Mouse (Mus musculus) midbrain, embryonic 14.5 days (tissue): Measurements from ENCODE around the gene Nxph4. TPM values are rescaled to one million over a fixed set of nuclear protein-coding genes. Genes with fewer than 3 reads are reported as not detected.

Experiments
- ATAC-seq: fragments of 200-750 bp; cut with Nextera tagmentation; 2 replicates; pipeline ENCODE4 v1.8.0; 2017; ENCODE audit warnings: moderate number of reproducible peaks, moderate library complexity; ENCODE audit not compliant: low FRiP score, low TSS enrichment
- DNase-seq: peaks from one replicate; pipeline ENCODE4 v3.0.0-alpha.2; 2015
- H3K27ac ChIP-seq: fragments of 300-500 bp; sonication (generic); replicated peaks from 2 replicates; pipeline ENCODE4 v1.5.1; 2014; ENCODE audit warnings: mild to moderate bottlenecking, low read depth, low read length, moderate library complexity
- H3K27me3 ChIP-seq: fragments of 300-500 bp; sonication (generic); 2 replicates; pipeline ENCODE4 v1.6.1; 2014; ENCODE audit warnings: low read length, control low read depth, mixed read lengths; ENCODE audit not compliant: control insufficient read depth, insufficient read depth
- H3K36me3 ChIP-seq: fragments of 300-500 bp; sonication (generic); 2 replicates; pipeline ENCODE4 v1.6.1; 2014; ENCODE audit warnings: low read length, control low read depth; ENCODE audit not compliant: control insufficient read depth, insufficient read depth
- H3K4me1 ChIP-seq: fragments of 300-500 bp; sonication (generic); 2 replicates; pipeline ENCODE4 v1.6.1; 2014; ENCODE audit warnings: mild to moderate bottlenecking, antibody characterized with exemption, low read length, control low read depth; ENCODE audit not compliant: control insufficient read depth, insufficient read depth
- H3K4me2 ChIP-seq: fragments of 300-500 bp; sonication (generic); 2 replicates; pipeline ENCODE4 v1.6.1; 2014; ENCODE audit warnings: mild to moderate bottlenecking, low read length, moderate library complexity
- H3K4me3 ChIP-seq: fragments of 300-500 bp; sonication (generic); replicated peaks from 2 replicates; pipeline ENCODE4 v1.5.1; 2014; ENCODE audit warnings: low read depth, low read length
- H3K9ac ChIP-seq: fragments of 300-500 bp; sonication (generic); replicated peaks from 2 replicates; pipeline ENCODE4 v1.6.1; 2014; ENCODE audit warnings: mild to moderate bottlenecking, low read length, moderate library complexity
- H3K9me3 ChIP-seq: fragments of 300-500 bp; sonication (generic); 2 replicates; pipeline ENCODE4 v1.6.1; 2016; ENCODE audit warnings: low read length, control low read depth, mixed read lengths; ENCODE audit not compliant: control insufficient read depth
- WGBS: fragments of 180-500 bp; shearing (Covaris S2); extraction: QIAGEN DNeasy Blood & Tissue Kit; methylation state at CpG from one replicate; pipeline ENCODE4 v1.1.7; 2014; 5-methylcytosine and 5-hydroxymethylcytosine counted together
- polyA plus RNA-seq: library from polyadenylated mRNA; unstranded; fragments of >200 nt; fragmentation: Nextera tagmentation; extraction: Ambion mirVana; gene quantifications from 2 replicates; pipeline ENCODE4 v1.2.1, GENCODE M21; 2014

The Nxph4 gene
- 106 and 134 TPM in 2 replicates for polyA plus RNA-seq

DNA sequence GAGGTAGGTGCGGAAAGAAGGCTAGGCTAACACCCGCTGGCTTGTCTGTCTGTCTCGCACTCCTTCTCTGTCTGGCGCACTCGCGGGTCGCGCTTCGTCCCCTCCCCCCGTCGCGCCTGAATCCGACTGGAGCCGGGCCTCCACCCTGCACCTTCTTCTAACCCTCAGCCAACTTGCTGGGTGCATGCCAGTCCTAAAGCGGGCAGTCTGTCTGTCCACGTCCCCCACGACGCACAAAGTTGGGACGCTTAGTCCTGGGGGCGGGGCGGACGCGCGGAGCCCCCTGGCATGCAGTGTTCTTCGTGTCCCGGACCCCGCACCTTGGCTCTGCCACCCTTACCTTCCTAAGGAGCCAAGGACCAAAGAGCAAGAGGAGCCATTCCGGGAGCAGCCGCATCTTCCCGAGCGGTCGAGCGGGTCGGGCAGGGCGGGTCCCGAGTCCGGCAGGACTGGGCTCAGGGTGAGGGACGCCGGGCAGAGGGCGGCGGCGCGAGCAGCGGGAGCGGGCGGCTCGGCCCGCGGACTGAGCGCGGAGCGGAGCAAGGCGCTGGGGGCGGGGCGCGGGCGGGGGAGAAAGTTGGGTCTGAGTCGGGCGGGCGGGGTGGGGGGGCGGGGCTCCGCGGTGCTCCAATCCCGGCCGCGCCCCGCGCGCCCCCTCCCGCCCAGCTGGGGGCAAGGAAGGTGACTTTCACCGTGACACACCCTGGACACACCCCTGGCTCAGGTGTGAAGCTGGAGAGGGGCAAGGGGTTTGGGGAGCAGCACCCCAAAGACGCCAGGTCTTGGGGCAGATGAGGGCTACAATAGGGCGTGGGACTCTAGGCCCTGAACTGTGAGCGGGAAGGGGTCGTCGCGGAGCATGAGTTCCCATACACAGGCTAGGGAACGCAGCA is at the start of gene Nxph4:
TSS of gene Nxph4 (minus strand) at position 524 of the 893 bp plus-strand sequence.
- peak within 1 kb of the TSS; percentile 76 for H3K4me2 ChIP-seq
- peaks cover 46% of the 10 kb centered on the region for H3K27me3 ChIP-seq
- H3K9ac ChIP-seq: peak within 1 kb of the TSS; percentile 72
- DNase-seq (no peak), ATAC-seq (peak; percentile 22; the same call in 1 of the 2 replicates)
- under 1% methylated on average over 62 of the region's 78 CpGs for WGBS
- no peaks in the 10 kb centered on the region for H3K9me3 ChIP-seq
- H3K27ac ChIP-seq: peak within 1 kb of the TSS; percentile 75
- peaks cover 73% of the 10 kb centered on the region for H3K4me1 ChIP-seq
- peak within 1 kb of the TSS; percentile 56 for H3K4me3 ChIP-seq
- peaks cover 12% of the 10 kb centered on the region for H3K36me3 ChIP-seq

DNA sequence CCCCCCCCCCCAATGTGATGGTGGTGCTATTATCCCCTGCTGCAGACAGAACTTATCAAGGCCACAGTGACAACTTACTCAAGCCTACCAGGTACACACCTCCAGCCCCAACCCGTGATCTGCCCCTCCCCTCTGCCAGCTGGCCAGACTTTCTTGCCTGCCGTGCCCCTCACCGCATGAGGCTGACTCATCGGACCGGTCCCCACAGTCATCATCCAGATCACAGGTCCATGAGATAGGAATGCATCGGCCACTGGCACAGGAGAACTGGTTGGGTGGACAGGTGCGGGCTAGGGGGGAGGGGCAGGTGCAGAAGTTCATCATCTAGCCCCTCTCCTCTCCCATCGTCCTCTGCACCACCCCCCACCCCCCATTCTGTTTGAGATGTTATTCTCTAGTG is 49.3 kb upstream of the Nxph4 start:
- Histone ChIP-seq H3K36me3 (peaks cover 97% of the 10 kb centered on the region), H3K4me3 (no peak overlapping the region), H3K4me2 (no peak overlapping the region), H3K27me3 (no peaks in the 10 kb centered on the region), H3K27ac (no peak overlapping the region), H3K4me1 (no peaks in the 10 kb centered on the region), H3K9me3 (no peaks in the 10 kb centered on the region), H3K9ac (no peak overlapping the region)
- 88% methylated on average over 8 of the region's 8 CpGs for WGBS
- ATAC-seq (no peak), DNase-seq (no peak)

DNA sequence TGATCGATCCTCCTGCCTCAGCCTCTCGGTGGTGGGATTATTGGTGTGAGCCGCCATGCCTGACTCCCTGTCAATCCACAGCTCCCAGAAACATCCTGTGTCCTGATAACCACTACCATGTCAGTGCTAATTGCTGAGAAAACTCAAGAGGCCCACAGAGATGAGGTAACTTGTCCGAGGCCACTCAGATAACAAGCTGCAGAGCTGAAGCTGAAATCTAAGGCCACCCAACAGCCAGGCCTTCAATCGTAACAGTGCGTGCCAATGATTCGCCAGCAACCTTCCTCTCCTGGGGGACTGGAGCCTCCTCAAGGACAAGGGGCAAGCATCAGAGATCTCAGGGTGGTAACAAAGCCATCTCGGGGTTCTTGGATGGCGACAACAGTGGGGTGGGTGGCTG is 46.9 kb upstream of the Nxph4 start:
- Histone ChIP-seq H3K36me3 (peaks cover 98% of the 10 kb centered on the region), H3K4me2 (no peak overlapping the region), H3K27me3 (no peaks in the 10 kb centered on the region), H3K9me3 (no peaks in the 10 kb centered on the region), H3K4me3 (no peak overlapping the region), H3K27ac (no peak overlapping the region), H3K4me1 (no peaks in the 10 kb centered on the region), H3K9ac (no peak overlapping the region)
- WGBS: 94% methylated on average over 9 of the region's 9 CpGs
- ATAC-seq (no peak), DNase-seq (no peak)

DNA sequence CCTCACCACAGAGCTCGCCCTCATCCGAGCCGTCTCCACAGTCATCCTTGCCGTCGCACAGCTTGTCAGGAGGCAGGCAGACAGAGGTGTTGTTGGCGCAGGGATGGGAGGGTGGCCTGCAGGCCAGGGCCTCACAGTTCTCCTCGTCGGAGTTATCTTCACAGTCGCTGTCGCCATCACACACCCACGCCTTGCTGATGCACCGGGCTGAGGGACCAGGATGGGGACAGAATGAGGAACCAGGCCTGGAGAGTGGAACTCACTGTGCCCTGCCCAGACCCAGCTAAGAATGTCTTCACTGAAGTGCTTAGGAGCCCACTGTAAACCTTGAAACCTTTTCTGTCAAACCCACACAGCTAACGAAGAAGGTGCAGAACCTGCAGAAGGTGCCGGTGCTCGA is 43.6 kb upstream of the Nxph4 start:
- DNase-seq: no peak
- Histone ChIP-seq H3K9me3 (no peaks in the 10 kb centered on the region), H3K4me1 (no peaks in the 10 kb centered on the region), H3K4me3 (no peak overlapping the region), H3K9ac (no peak overlapping the region), H3K27me3 (no peaks in the 10 kb centered on the region), H3K27ac (no peak overlapping the region), H3K36me3 (peaks cover 100% of the 10 kb centered on the region), H3K4me2 (no peak overlapping the region)
- no peak for ATAC-seq
- WGBS: 94% methylated on average over 15 of the region's 15 CpGs

DNA sequence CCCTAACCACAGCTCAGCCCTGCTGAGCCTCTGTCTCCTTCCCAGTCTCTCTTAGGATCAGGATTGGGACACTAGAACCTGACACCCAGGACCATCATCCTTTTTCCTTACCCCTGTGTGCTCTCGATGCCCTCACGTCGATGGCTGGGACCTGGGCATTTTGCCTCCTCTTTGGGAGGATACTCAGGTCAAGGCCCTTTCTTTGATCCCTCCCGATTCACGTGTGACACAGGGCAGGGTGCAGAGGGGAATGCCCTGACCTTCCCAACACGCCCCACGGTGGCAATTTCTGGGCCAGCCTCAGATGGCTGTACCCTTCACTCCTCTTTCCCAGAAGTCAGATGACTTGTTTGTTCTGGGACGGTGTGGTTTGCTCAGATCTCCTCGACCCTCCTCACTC is 42.8 kb upstream of the Nxph4 start:
- no peak overlapping the region for H3K4me2 ChIP-seq
- H3K9ac ChIP-seq: no peak overlapping the region
- H3K36me3 ChIP-seq: peaks cover 100% of the 10 kb centered on the region
- no peak overlapping the region for H3K27ac ChIP-seq
- no peak overlapping the region for H3K4me3 ChIP-seq
- no peaks in the 10 kb centered on the region for H3K9me3 ChIP-seq
- H3K27me3 ChIP-seq: no peaks in the 10 kb centered on the region
- WGBS: 92% methylated on average over 9 of the region's 9 CpGs
- ATAC-seq: no peak
- no peaks in the 10 kb centered on the region for H3K4me1 ChIP-seq
- no peak for DNase-seq

- Histone ChIP-seq H3K4me3 (no peak overlapping the region), H3K9ac (no peak overlapping the region), H3K4me1 (no peaks in the 10 kb centered on the region), H3K4me2 (no peak overlapping the region), H3K27ac (no peak overlapping the region), H3K36me3 (peaks cover 99% of the 10 kb centered on the region), H3K27me3 (no peaks in the 10 kb centered on the region), H3K9me3 (no peaks in the 10 kb centered on the region)
- 70% methylated on average over 18 of the region's 18 CpGs for WGBS
- DNase-seq (peak; percentile 46), ATAC-seq (no peak)
These were observed 42.1 kb upstream of the Nxph4 start for GRCm38 (mm10) chr10:127576381-127576961.

- WGBS: 92% methylated on average over 7 of the region's 7 CpGs
- Histone ChIP-seq H3K4me2 (no peak overlapping the region), H3K9ac (no peak overlapping the region), H3K27me3 (no peaks in the 10 kb centered on the region), H3K9me3 (no peaks in the 10 kb centered on the region), H3K4me3 (no peak overlapping the region), H3K27ac (no peak overlapping the region), H3K4me1 (no peaks in the 10 kb centered on the region), H3K36me3 (peaks cover 99% of the 10 kb centered on the region)
- ATAC-seq (no peak), DNase-seq (no peak)
These were observed 41.4 kb upstream of the Nxph4 start for GRCm38 (mm10) chr10:127575741-127576140.

DNA sequence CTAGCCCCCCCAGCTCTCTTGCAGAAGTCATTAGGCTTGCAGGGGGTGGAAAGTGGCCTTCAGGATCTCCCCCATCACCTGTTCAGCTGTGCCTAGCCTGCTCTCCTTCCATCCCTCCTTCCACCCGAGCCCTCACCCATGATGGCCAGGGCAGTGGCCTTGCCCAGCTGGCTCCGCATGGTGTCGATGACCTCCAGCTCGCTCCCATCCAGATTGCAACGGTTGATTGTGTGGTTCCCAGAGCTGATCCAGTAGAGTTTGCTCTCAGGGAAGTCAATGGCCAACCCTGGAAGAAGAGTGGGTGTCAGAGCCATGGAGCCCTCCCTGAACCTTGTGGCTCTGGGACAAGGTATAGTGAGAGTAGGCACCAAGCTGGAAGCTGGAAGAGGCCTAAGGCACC is 37.9 kb upstream of the Nxph4 start:
- ATAC-seq: no peak
- no peak overlapping the region for H3K27ac ChIP-seq
- H3K4me1 ChIP-seq: no peaks in the 10 kb centered on the region
- no peak for DNase-seq
- no peak overlapping the region for H3K4me2 ChIP-seq
- H3K4me3 ChIP-seq: no peak overlapping the region
- H3K27me3 ChIP-seq: no peaks in the 10 kb centered on the region
- no peaks in the 10 kb centered on the region for H3K9me3 ChIP-seq
- H3K36me3 ChIP-seq: peaks cover 91% of the 10 kb centered on the region
- no peak overlapping the region for H3K9ac ChIP-seq
- 92% methylated on average over 5 of the region's 5 CpGs for WGBS
